Mouse (Mus musculus): Measurements from ENCODE around the gene Adamtsl5.

- no peak for TF ChIP-seq CTCF (IDR thresholded peaks at IDR 0.05; ENCODE audit: borderline replicate concordance, insufficient read depth, low read depth, low read length)
- no peak for TF ChIP-seq POLR2A (IDR thresholded peaks at IDR 0.05; ENCODE audit: borderline replicate concordance, insufficient read depth, low read length)
Observed at GRCm38 (mm10) chr10:80347514-80347967, 671 bp downstream of the Adamtsl5 start.
